Mouse (Mus musculus) C2C12 (cell line): Measurements from ENCODE around the gene Shf.

ENCODE experiments used
- CTCF ChIP-seq: IDR thresholded peaks from one replicate; pipeline ENCODE4 v1.5.1; 2011; ENCODE audit not compliant: control insufficient read depth, insufficient read depth, insufficient read length
- MAX ChIP-seq: IDR thresholded peaks from one replicate; pipeline ENCODE4 v1.6.1; 2011; ENCODE audit warnings: mild to moderate bottlenecking, control low read depth
- MYOD1 ChIP-seq: IDR thresholded peaks from one replicate; pipeline ENCODE4 v1.6.1; 2011; ENCODE audit warnings: low read depth; ENCODE audit not compliant: control insufficient read depth, insufficient read length
- USF1 ChIP-seq: IDR thresholded peaks from one replicate; pipeline ENCODE4 v1.6.1; 2011; ENCODE audit warnings: low read depth, mild to moderate bottlenecking, control low read depth, moderate library complexity

DNA sequence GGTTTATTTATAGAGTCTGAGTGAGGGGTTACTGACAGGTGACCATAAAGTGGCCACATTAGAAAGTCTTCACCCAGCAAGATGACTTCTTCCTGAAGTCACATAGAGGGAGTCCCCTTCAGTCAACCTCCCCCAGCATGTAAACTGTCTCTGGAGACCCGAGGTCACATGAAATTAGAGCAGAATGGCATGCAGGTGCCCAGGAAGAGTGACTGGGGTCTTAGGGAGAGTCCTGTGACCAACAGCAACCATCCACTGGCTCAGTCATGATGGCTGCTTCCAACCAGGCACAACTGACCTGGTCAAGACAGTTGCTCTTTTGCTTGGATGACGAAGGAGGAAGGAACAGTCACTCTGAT, 10.3 kb upstream of the Shf start:
- no peak for TF ChIP-seq CTCF
- no peak for TF ChIP-seq USF1
- TF ChIP-seq MYOD1, result no peak
- TF ChIP-seq MAX, result no peak
